8 mouse cellular contexts compared by ENCODE assay signal in the genomic region with DNA sequence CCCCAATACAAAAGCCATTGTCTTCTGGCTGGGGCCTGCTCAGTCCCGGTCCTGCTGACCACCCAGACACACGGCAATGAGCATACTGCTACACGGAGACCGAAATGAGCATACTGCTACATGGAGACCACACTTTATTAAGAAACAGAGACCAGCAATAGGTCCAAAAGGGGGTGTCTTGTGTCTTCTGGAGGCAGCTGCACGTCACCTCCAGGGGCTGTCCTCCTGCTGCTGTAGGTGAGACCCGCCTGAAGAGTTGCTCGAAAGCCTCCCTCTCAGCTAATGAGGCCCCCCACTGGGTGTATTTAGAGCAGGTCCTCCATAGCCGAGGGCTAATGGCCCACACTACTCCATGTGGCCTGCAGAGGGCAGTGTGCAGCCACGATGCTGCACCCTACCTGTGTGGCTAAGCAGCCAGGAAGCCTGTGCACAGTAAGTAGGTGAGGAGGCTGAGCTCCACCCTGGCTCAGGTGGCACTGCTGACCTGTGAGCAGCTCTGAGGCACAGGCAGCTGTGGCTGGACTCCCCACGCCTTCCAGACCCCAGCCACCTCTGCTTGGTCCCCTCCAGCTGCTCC. TPM values are rescaled to one million over a fixed set of nuclear protein-coding genes. Genes with fewer than 3 reads are reported as not detected.
DNase-seq lines count a peak whose midpoint lies in the region; ATAC-seq and TF ChIP-seq lines count a peak whose summit lies in the region.

No protein-coding gene starts in this region.

- no peak for TF ChIP-seq POLR2A in spleen, adult 2 months (IDR thresholded peaks at IDR 0.05; ENCODE audit: low read depth, low read length)

- peaks cover 55% of the 10 kb centered on the region for H3K36me3 ChIP-seq in heart, embryonic 14.5 days (ENCODE audit: control insufficient read depth, insufficient read depth, low read length)
- peaks cover 49% of the 10 kb centered on the region for H3K36me3 ChIP-seq in heart, embryonic 12.5 days
- H3K36me3 ChIP-seq in forebrain, embryonic 10.5 days (replicated peaks), result peaks cover 51% of the 10 kb centered on the region
- H3K36me3 ChIP-seq in intestine, embryonic 15.5 days, result peaks cover 30% of the 10 kb centered on the region
- peaks cover 25% of the 10 kb centered on the region for H3K36me3 ChIP-seq in limb, embryonic 11.5 days (ENCODE audit: control insufficient read depth, insufficient read depth, low read length)
- peaks cover 48% of the 10 kb centered on the region for H3K36me3 ChIP-seq in midbrain, embryonic 13.5 days
- H3K36me3 ChIP-seq in spleen, adult 2 months (ENCODE audit: control insufficient read depth, insufficient read depth, low read length), result peaks cover 37% of the 10 kb centered on the region

- peak; percentile 40 for DNase-seq in c-Kit-positive CD71-negative TER-119-negative erythroid progenitor cells, embryonic 14.5 days (ENCODE audit: low read depth)
- DNase-seq in forebrain, embryonic 10.5 days (ENCODE audit: extremely low spot score, low spot score), result peak; percentile 72
- DNase-seq in limb, embryonic 11.5 days (ENCODE audit: low spot score), result peak; percentile 83
- peak in 1 of 2 experiments; percentile 63 for DNase-seq in spleen, adult 2 months (ENCODE audit: low read depth in 1 of 2, low spot score in 2 of 2)

- H3K27ac ChIP-seq in heart, embryonic 14.5 days (replicated peaks in 1 of 2; ENCODE audit: control insufficient read depth in 1 of 2, insufficient read depth in 1 of 2, low read depth in 2 of 2, low read length in 2 of 2), result no peak overlapping the region
- no peak overlapping the region for H3K27ac ChIP-seq in heart, embryonic 12.5 days (ENCODE audit: poor library complexity, severe bottlenecking)
- H3K27ac ChIP-seq in forebrain, embryonic 10.5 days, result no peak overlapping the region
- no peak overlapping the region for H3K27ac ChIP-seq in intestine, embryonic 15.5 days
- peak overlapping the region; percentile 30; the same call in 1 of the 2 replicates for H3K27ac ChIP-seq in limb, embryonic 11.5 days (replicated peaks; ENCODE audit: low read depth, low read length)
- H3K27ac ChIP-seq in midbrain, embryonic 13.5 days, result peak overlapping the region; percentile 31
- no peak overlapping the region for H3K27ac ChIP-seq in spleen, adult 2 months (ENCODE audit: insufficient read depth, low read length)

- peak; percentile 10; the same call in 1 of the 2 replicates for ATAC-seq in heart, embryonic 14.5 days (ENCODE audit: insufficient number of reproducible peaks, insufficient read depth, low FRiP score, low read depth)
- ATAC-seq in heart, embryonic 12.5 days (ENCODE audit: insufficient number of reproducible peaks, low FRiP score), result no peak
- ATAC-seq in intestine, embryonic 15.5 days, result peak; percentile 74
- ATAC-seq in limb, embryonic 11.5 days (ENCODE audit: insufficient number of reproducible peaks, low FRiP score, low TSS enrichment, low read depth), result peak; percentile 53; the same call in 1 of the 2 replicates
- ATAC-seq in midbrain, embryonic 13.5 days, result peak; percentile 72

- H3K4me1 ChIP-seq in heart, embryonic 14.5 days (ENCODE audit: control insufficient read depth in 2 of 2, insufficient read depth in 2 of 2, low read length in 2 of 2), result no peaks in the 10 kb centered on the region
- peaks cover 9% of the 10 kb centered on the region; the same call in 1 of the 2 replicates for H3K4me1 ChIP-seq in heart, embryonic 12.5 days (replicated peaks)
- peaks cover 36% of the 10 kb centered on the region for H3K4me1 ChIP-seq in forebrain, embryonic 10.5 days
- H3K4me1 ChIP-seq in intestine, embryonic 15.5 days (replicated peaks), result 0 out of 2 replicates have a peak, but pooled peaks cover 2% of the 10 kb centered on the region
- H3K4me1 ChIP-seq in limb, embryonic 11.5 days (ENCODE audit: control insufficient read depth, insufficient read depth, low read length), result 0 out of 2 replicates have a peak, but pooled peaks cover 9% of the 10 kb centered on the region
- H3K4me1 ChIP-seq in midbrain, embryonic 13.5 days (replicated peaks), result peaks cover 55% of the 10 kb centered on the region
- no peaks in the 10 kb centered on the region for H3K4me1 ChIP-seq in spleen, adult 2 months (ENCODE audit: control insufficient read depth, insufficient read depth, insufficient read length)

- 45% methylated on average over 10 of the region's 10 CpGs for WGBS in heart, embryonic 14.5 days
- 45% methylated on average over 10 of the region's 10 CpGs for WGBS in heart, embryonic 12.5 days
- 31% methylated on average over 10 of the region's 10 CpGs for WGBS in forebrain, embryonic 10.5 days
- 42% methylated on average over 10 of the region's 10 CpGs for WGBS in intestine, embryonic 15.5 days
- 30% methylated on average over 10 of the region's 10 CpGs for WGBS in limb, embryonic 11.5 days
- WGBS in midbrain, embryonic 13.5 days, result 32% methylated on average over 10 of the region's 10 CpGs
- WGBS in spleen, adult 2 months, result 49% methylated on average over 10 of the region's 10 CpGs

- no peak overlapping the region for H3K4me2 ChIP-seq in heart, embryonic 14.5 days (ENCODE audit: low read length)
- H3K4me2 ChIP-seq in heart, embryonic 12.5 days, result no peak overlapping the region
- no peak overlapping the region for H3K4me2 ChIP-seq in intestine, embryonic 15.5 days (replicated peaks)
- H3K4me2 ChIP-seq in limb, embryonic 11.5 days (ENCODE audit: low read depth, severe bottlenecking), result no peak overlapping the region
- no peak overlapping the region for H3K4me2 ChIP-seq in midbrain, embryonic 13.5 days (replicated peaks)

- TF ChIP-seq CTCF in spleen, adult 2 months (IDR thresholded peaks at IDR 0.05; ENCODE audit: extremely low read depth, insufficient read depth, insufficient read length, insufficient replicate concordance), result peak; percentile 98

- no peaks in the 10 kb centered on the region for H3K27me3 ChIP-seq in heart, embryonic 14.5 days (ENCODE audit: control insufficient read depth, insufficient read depth, low read length)
- peaks cover 5% of the 10 kb centered on the region; the same call in 1 of the 2 replicates for H3K27me3 ChIP-seq in heart, embryonic 12.5 days (replicated peaks)
- H3K27me3 ChIP-seq in forebrain, embryonic 10.5 days (ENCODE audit: poor library complexity, severe bottlenecking), result peaks cover 9% of the 10 kb centered on the region; the same call in 1 of the 2 replicates
- H3K27me3 ChIP-seq in intestine, embryonic 15.5 days (replicated peaks), result no peaks in the 10 kb centered on the region
- H3K27me3 ChIP-seq in limb, embryonic 11.5 days (ENCODE audit: control insufficient read depth, insufficient read depth, low read length), result no peaks in the 10 kb centered on the region
- H3K27me3 ChIP-seq in midbrain, embryonic 13.5 days, result no peaks in the 10 kb centered on the region
- H3K27me3 ChIP-seq in spleen, adult 2 months (ENCODE audit: control insufficient read depth, insufficient read depth, low read length), result no peaks in the 10 kb centered on the region

- no peaks in the 10 kb centered on the region for H3K9me3 ChIP-seq in heart, embryonic 14.5 days (ENCODE audit: control insufficient read depth, low read length)
- H3K9me3 ChIP-seq in heart, embryonic 12.5 days (replicated peaks), result no peaks in the 10 kb centered on the region
- no peaks in the 10 kb centered on the region for H3K9me3 ChIP-seq in forebrain, embryonic 10.5 days
- H3K9me3 ChIP-seq in intestine, embryonic 15.5 days, result no peaks in the 10 kb centered on the region
- no peaks in the 10 kb centered on the region for H3K9me3 ChIP-seq in limb, embryonic 11.5 days (ENCODE audit: control insufficient read depth, low read length)
- H3K9me3 ChIP-seq in midbrain, embryonic 13.5 days, result no peaks in the 10 kb centered on the region

- H3K9ac ChIP-seq in heart, embryonic 14.5 days (ENCODE audit: low read length), result no peak overlapping the region
- no peak overlapping the region for H3K9ac ChIP-seq in heart, embryonic 12.5 days
- H3K9ac ChIP-seq in intestine, embryonic 15.5 days, result no peak overlapping the region
- H3K9ac ChIP-seq in limb, embryonic 11.5 days (ENCODE audit: low read length), result no peak overlapping the region
- H3K9ac ChIP-seq in midbrain, embryonic 13.5 days (replicated peaks), result no peak overlapping the region; the same call in 1 of the 2 replicates

- no peak overlapping the region for H3K4me3 ChIP-seq in heart, embryonic 14.5 days (ENCODE audit: control insufficient read depth in 1 of 2, insufficient read depth in 1 of 2, low read depth in 1 of 2, low read length in 2 of 2)
- no peak overlapping the region for H3K4me3 ChIP-seq in heart, embryonic 12.5 days
- H3K4me3 ChIP-seq in forebrain, embryonic 10.5 days, result no peak overlapping the region
- H3K4me3 ChIP-seq in intestine, embryonic 15.5 days (replicated peaks), result no peak overlapping the region
- H3K4me3 ChIP-seq in limb, embryonic 11.5 days (ENCODE audit: low read depth, low read length), result no peak overlapping the region
- no peak overlapping the region for H3K4me3 ChIP-seq in midbrain, embryonic 13.5 days (replicated peaks)
- H3K4me3 ChIP-seq in spleen, adult 2 months (ENCODE audit: extremely low read depth, insufficient read depth, insufficient read length), result no peak overlapping the region

RNA-seq across cellular contexts. Expression of gene Lemd2, which starts 14.5 kb away (rescaled TPM):
- polyA plus RNA-seq in heart, embryonic 14.5 days (2014; fragmentation: Nextera tagmentation; extraction: Ambion mirVana), result 9.1 and 12.8 TPM in 2 replicates
- polyA plus RNA-seq in heart, embryonic 12.5 days (2016; fragmentation: Nextera tagmentation; extraction: Ambion mirVana), result 13.7 and 16.8 TPM in 2 replicates
- polyA plus RNA-seq in forebrain, embryonic 10.5 days (2016; fragmentation: Nextera tagmentation; extraction: Ambion mirVana), result 14.8 TPM in 2 replicates
- polyA plus RNA-seq in intestine, embryonic 15.5 days (2015; fragmentation: Nextera tagmentation; extraction: Ambion mirVana), result 10.9 and 12.2 TPM in 2 replicates
- 14.2 and 15.8 TPM in 2 replicates for polyA plus RNA-seq in limb, embryonic 11.5 days (2014; fragmentation: Nextera tagmentation; extraction: Ambion mirVana)
- 16.5 and 24.0 TPM in 2 replicates for polyA plus RNA-seq in midbrain, embryonic 13.5 days (2015; fragmentation: Nextera tagmentation; extraction: Ambion mirVana)
- 86.6 and 121 TPM in 2 replicates for polyA plus RNA-seq in spleen, adult 2 months (2012; rRNA removed)

RNA-seq across cellular contexts. Expression of gene Ip6k3, which starts 22.1 kb away (rescaled TPM):
- polyA plus RNA-seq in heart, embryonic 14.5 days (2014; fragmentation: Nextera tagmentation; extraction: Ambion mirVana), result 0.22 and 0.32 TPM in 2 replicates
- 0.18 and 0.31 TPM in 2 replicates for polyA plus RNA-seq in heart, embryonic 12.5 days (2016; fragmentation: Nextera tagmentation; extraction: Ambion mirVana)
- 0.06 TPM in 1 of 2 replicates, not detected in the other for polyA plus RNA-seq in forebrain, embryonic 10.5 days (2016; fragmentation: Nextera tagmentation; extraction: Ambion mirVana)
- polyA plus RNA-seq in intestine, embryonic 15.5 days (2015; fragmentation: Nextera tagmentation; extraction: Ambion mirVana), result 0.06 and 0.14 TPM in 2 replicates
- polyA plus RNA-seq in limb, embryonic 11.5 days (2014; fragmentation: Nextera tagmentation; extraction: Ambion mirVana), result 0.13 and 0.20 TPM in 2 replicates
- 0.22 and 0.46 TPM in 2 replicates for polyA plus RNA-seq in midbrain, embryonic 13.5 days (2015; fragmentation: Nextera tagmentation; extraction: Ambion mirVana)
- polyA plus RNA-seq in spleen, adult 2 months (2012; rRNA removed), result 0.62 and 0.71 TPM in 2 replicates

RNA-seq across cellular contexts. Expression of gene Uqcc2, which starts 56.0 kb away (rescaled TPM):
- polyA plus RNA-seq in heart, embryonic 14.5 days (2014; fragmentation: Nextera tagmentation; extraction: Ambion mirVana), result 307 and 339 TPM in 2 replicates
- 294 and 296 TPM in 2 replicates for polyA plus RNA-seq in heart, embryonic 12.5 days (2016; fragmentation: Nextera tagmentation; extraction: Ambion mirVana)
- 394 and 405 TPM in 2 replicates for polyA plus RNA-seq in forebrain, embryonic 10.5 days (2016; fragmentation: Nextera tagmentation; extraction: Ambion mirVana)
- polyA plus RNA-seq in intestine, embryonic 15.5 days (2015; fragmentation: Nextera tagmentation; extraction: Ambion mirVana), result 266 and 272 TPM in 2 replicates
- polyA plus RNA-seq in limb, embryonic 11.5 days (2014; fragmentation: Nextera tagmentation; extraction: Ambion mirVana), result 383 and 387 TPM in 2 replicates
- 356 and 378 TPM in 2 replicates for polyA plus RNA-seq in midbrain, embryonic 13.5 days (2015; fragmentation: Nextera tagmentation; extraction: Ambion mirVana)
- 49.1 and 73.4 TPM in 2 replicates for polyA plus RNA-seq in spleen, adult 2 months (2012; rRNA removed)

Comparison
In these comparisons a context has a peak if more than half of its experiments do, and no peak if none do; other contexts are left out.
1. H3K27ac ChIP-seq: peak in limb, embryonic 11.5 days (single experiment) and midbrain, embryonic 13.5 days (single experiment); none in heart, embryonic 14.5 days (0 of 2), heart, embryonic 12.5 days (single experiment), forebrain, embryonic 10.5 days (single experiment), intestine, embryonic 15.5 days (single experiment) and spleen, adult 2 months (single experiment).